Mouse (Mus musculus) gastrocnemius, postnatal 25 days (tissue): Measurements from ENCODE around the gene Dclre1b. TPM values are rescaled to one million over a fixed set of nuclear protein-coding genes. Genes with fewer than 3 reads are reported as not detected.
A peak's percentile ranks its signal among the peaks of the same experiment; 100 is the strongest.
"Not testable (repeated sequence)": the region's sequence is repeated elsewhere in the genome, so short reads cannot be mapped to it uniquely, and the experiment has no call there.

Source experiments
- DNase-seq: peaks from one replicate; pipeline ENCODE4 v3.0.0; 2022
- total RNA-seq, 2 experiments: library from RNA; stranded (reverse); gene quantifications; 1 replicate in 1 of 2; 2 replicates in 1 of 2; pipeline ENCODE4 v1.2.3; 2021

Gene Dclre1b
- total RNA-seq, 2 experiments from 2014 or later: 2.8 to 5.0 TPM

- no peak for DNase-seq
Measured at GRCm38 (mm10) chr3:103810967-103811366, 1.7 kb upstream of the Dclre1b start.

GRCm38 (mm10) chr3:103809799-103810150, 531 bp upstream of the Dclre1b start:
- no peak for DNase-seq

GRCm38 (mm10) chr3:103805671-103806070, 3.6 kb downstream of the Dclre1b start:
- DNase-seq: no peak

GRCm38 (mm10) chr3:103802861-103803260, 6.4 kb downstream of the Dclre1b start:
- peak; percentile 25 for DNase-seq

- peak; percentile 90 for DNase-seq
Measured at GRCm38 (mm10) chr3:103801631-103802531, 7.4 kb downstream of the Dclre1b start.

- DNase-seq: no peak
Measured at GRCm38 (mm10) chr3:103799507-103799906, 9.7 kb downstream of the Dclre1b start.

GRCm38 (mm10) chr3:103796389-103796788, 12.9 kb downstream of the Dclre1b start:
- DNase-seq: no peak

- peak; percentile 20 for DNase-seq
Measured at GRCm38 (mm10) chr3:103792566-103792965, 16.7 kb downstream of the Dclre1b start.

GRCm38 (mm10) chr3:103792111-103792406, 17.2 kb downstream of the Dclre1b start:
- not testable (repeated sequence) for DNase-seq

- peak; percentile 95 for DNase-seq
Measured at GRCm38 (mm10) chr3:103791230-103792110, 17.8 kb downstream of the Dclre1b start, which contains the start of gene Hipk1. Hipk1 (minus strand) TSS chr3:103791563.

GRCm38 (mm10) chr3:103790346-103791145, 18.7 kb downstream of the Dclre1b start:
- DNase-seq: no peak

GRCm38 (mm10) chr3:103789891-103790345, 19.3 kb downstream of the Dclre1b start:
- peak; percentile 21 for DNase-seq

- no peak for DNase-seq
Measured at GRCm38 (mm10) chr3:103789096-103789495, 20.1 kb downstream of the Dclre1b start.

GRCm38 (mm10) chr3:103787225-103787624, 22.0 kb downstream of the Dclre1b start:
- no peak for DNase-seq

GRCm38 (mm10) chr3:103782844-103783609, 26.2 kb downstream of the Dclre1b start:
- DNase-seq: no peak

GRCm38 (mm10) chr3:103780777-103781176, 28.5 kb downstream of the Dclre1b start:
- DNase-seq: no peak

GRCm38 (mm10) chr3:103780271-103780670, 29.0 kb downstream of the Dclre1b start:
- no peak for DNase-seq

GRCm38 (mm10) chr3:103779183-103779582, 30.1 kb downstream of the Dclre1b start:
- no peak for DNase-seq

GRCm38 (mm10) chr3:103778660-103779059, 30.6 kb downstream of the Dclre1b start:
- DNase-seq: no peak

GRCm38 (mm10) chr3:103777940-103778339, 31.3 kb downstream of the Dclre1b start:
- no peak for DNase-seq

- no peak for DNase-seq
Measured at GRCm38 (mm10) chr3:103774009-103774408, 35.2 kb downstream of the Dclre1b start.
